Mouse (Mus musculus): Measurements from ENCODE around the gene Galr2.

Galr2 gene

GRCm38 (mm10) chr11:116306126-116306982, 25.6 kb downstream of the Galr2 start:
- peak; percentile 99 for DNase-seq (ENCODE audit: extremely low read depth, insufficient read length, low spot score)

GRCm38 (mm10) chr11:116307019-116307725, 26.4 kb downstream of the Galr2 start, which contains the start of gene Exoc7:
Gene Exoc7, minus strand, starts transcription at chr11:116307233.
- no peak for DNase-seq (ENCODE audit: extremely low read depth, insufficient read length, low spot score)

- no peak for DNase-seq (ENCODE audit: extremely low read depth, insufficient read length, low spot score)
Observed at GRCm38 (mm10) chr11:116307762-116308531, 27.2 kb downstream of the Galr2 start.

GRCm38 (mm10) chr11:116309601-116310000, 28.9 kb downstream of the Galr2 start:
- no peak for DNase-seq (ENCODE audit: extremely low read depth, insufficient read length, low spot score)

- no peak for DNase-seq (ENCODE audit: extremely low read depth, insufficient read length, low spot score)
Observed at GRCm38 (mm10) chr11:116311169-116311568, 30.4 kb downstream of the Galr2 start.

- DNase-seq (ENCODE audit: extremely low read depth, insufficient read length, low spot score): no peak
Observed at GRCm38 (mm10) chr11:116312359-116312758, 31.6 kb downstream of the Galr2 start.

GRCm38 (mm10) chr11:116318719-116319659, 38.2 kb downstream of the Galr2 start:
- peak; percentile 85 for DNase-seq (ENCODE audit: extremely low read depth, insufficient read length, low spot score)

GRCm38 (mm10) chr11:116326963-116327603, 46.3 kb downstream of the Galr2 start:
- no peak for DNase-seq (ENCODE audit: extremely low read depth, insufficient read length, low spot score)

GRCm38 (mm10) chr11:116329314-116330210, 48.8 kb downstream of the Galr2 start:
- no peak for DNase-seq (ENCODE audit: extremely low read depth, insufficient read length, low spot score)

- DNase-seq (ENCODE audit: extremely low read depth, insufficient read length, low spot score): no peak
Observed at GRCm38 (mm10) chr11:116330211-116330518, 49.4 kb downstream of the Galr2 start.

GRCm38 (mm10) chr11:116332232-116332982, 51.7 kb downstream of the Galr2 start:
- DNase-seq (ENCODE audit: extremely low read depth, insufficient read length, low spot score): no peak

- DNase-seq (ENCODE audit: extremely low read depth, insufficient read length, low spot score): no peak
Observed at GRCm38 (mm10) chr11:116332983-116333270, 52.2 kb downstream of the Galr2 start.
